Mouse (Mus musculus): ENCODE measurements around the gene Fam168b.

- TF ChIP-seq POLR2A (IDR thresholded peaks at IDR 0.05; ENCODE audit: insufficient read depth, low read depth, low read length): peak; percentile 96
- 0 out of 2 replicates have a peak, but pooled peaks have one; percentile 22 for TF ChIP-seq EP300 (IDR thresholded peaks at IDR 0.05; ENCODE audit: insufficient read depth, low read depth, low read length)
- no peak for TF ChIP-seq CTCF (IDR thresholded peaks at IDR 0.05)
Observed at GRCm38 (mm10) chr1:34842887-34843618, at the start of gene Fam168b.
